Mouse (Mus musculus) MEL (cell line): ENCODE data around the gene Cage1. TPM values are rescaled to one million over a fixed set of nuclear protein-coding genes. Genes with fewer than 3 reads are reported as not detected.

Experiments
- DNase-seq: peaks from one replicate; pipeline ENCODE4 v3.0.0; 2011; ENCODE audit warnings: low read depth, low spot score
- H3K27ac ChIP-seq: 2 replicates; pipeline ENCODE4 v1.5.1; 2012; ENCODE audit warnings: low read depth, mild to moderate bottlenecking, control low read depth, low read length, moderate library complexity; ENCODE audit not compliant: control insufficient read depth
- H3K27me3 ChIP-seq, 2 experiments: fragments of 150-350 bp in 1 of 2; sonication (generic) in 1 of 2; 2 replicates each; pipeline ENCODE4 v1.6.1; 2012; ENCODE audit warnings: low read length in 2 of 2, mild to moderate bottlenecking in 2 of 2, improper control_type of control experiment in 1 of 2, moderate library complexity in 1 of 2; ENCODE audit not compliant: insufficient read depth in 2 of 2, control insufficient read depth in 1 of 2
- H3K36me3 ChIP-seq, 2 experiments: 2 replicates each; pipeline ENCODE4 v1.6.1; 2012 to 2014; ENCODE audit warnings: low read length in 2 of 2, improper control_type of control experiment in 1 of 2, inconsistent platforms in 1 of 2, mild to moderate bottlenecking in 1 of 2; ENCODE audit not compliant: insufficient read depth in 2 of 2, control insufficient read depth in 1 of 2
- H3K4me1 ChIP-seq, 2 experiments: fragments of 150-350 bp in 1 of 2; sonication (generic) in 1 of 2; 2 replicates each; pipeline ENCODE4 v1.6.1; 2012; ENCODE audit warnings: low read length in 2 of 2, improper control_type of control experiment in 1 of 2, mild to moderate bottlenecking in 1 of 2; ENCODE audit not compliant: insufficient read depth in 2 of 2, control insufficient read depth in 1 of 2
- H3K4me3 ChIP-seq, 2 experiments: fragments of 150-350 bp in 1 of 2; sonication (generic) in 1 of 2; 2 replicates each; pipeline ENCODE4 v1.5.1; 2012; ENCODE audit warnings: low read depth in 2 of 2, low read length in 2 of 2, mild to moderate bottlenecking in 2 of 2, moderate library complexity in 2 of 2, control low read depth in 1 of 2, improper control_type of control experiment in 1 of 2; ENCODE audit not compliant: control insufficient read depth in 1 of 2, insufficient read depth in 1 of 2
- H3K79me2 ChIP-seq: 2 replicates; pipeline ENCODE4 v1.6.1; 2012; ENCODE audit warnings: mild to moderate bottlenecking, low read length, moderate library complexity; ENCODE audit not compliant: control insufficient read depth, poor library complexity, insufficient read depth
- H3K9ac ChIP-seq: 2 replicates; pipeline ENCODE4 v1.6.1; 2012; ENCODE audit warnings: low read depth, mild to moderate bottlenecking, control low read depth, low read length, moderate library complexity; ENCODE audit not compliant: control insufficient read depth, poor library complexity, severe bottlenecking
- H3K9me3 ChIP-seq: fragments of 150-350 bp; sonication (generic); replicated peaks from 2 replicates; pipeline ENCODE4 v1.6.1; 2012; ENCODE audit warnings: mild to moderate bottlenecking, low read length, improper control_type of control experiment, moderate library complexity; ENCODE audit not compliant: insufficient read depth
- CHD2 ChIP-seq: IDR thresholded peaks from 2 replicates; pipeline ENCODE4 v1.6.1; 2011; ENCODE audit warnings: low read length, improper control_type of control experiment
- CTCF ChIP-seq, 3 experiments: IDR thresholded peaks in 2 of 3; conservative IDR thresholded peaks in 1 of 3; 2 replicates each; pipeline ENCODE4 v1.5.1; 2011 to 2012; ENCODE audit warnings: low read length in 3 of 3, low read depth in 2 of 3, mild to moderate bottlenecking in 2 of 3, improper control_type of control experiment in 1 of 3, inconsistent platforms in 1 of 3, mixed read lengths in 1 of 3, moderate library complexity in 1 of 3; ENCODE audit not compliant: control insufficient read depth in 1 of 3, insufficient read depth in 1 of 3, poor library complexity in 1 of 3, severe bottlenecking in 1 of 3
- E2F4 ChIP-seq: IDR thresholded peaks from 2 replicates; pipeline ENCODE4 v1.6.1; 2011; ENCODE audit warnings: low read depth, low read length, improper control_type of control experiment, borderline replicate concordance
- ETS1 ChIP-seq: IDR thresholded peaks from 2 replicates; pipeline ENCODE4 v1.6.1; 2012; ENCODE audit warnings: low read depth, mild to moderate bottlenecking, inconsistent platforms, low read length, improper control_type of control experiment, moderate library complexity
- JUND ChIP-seq: IDR thresholded peaks from 2 replicates; pipeline ENCODE4 v1.6.1; 2011; ENCODE audit warnings: low read depth, mild to moderate bottlenecking, improper control_type of control experiment, low read length
- KAT2A ChIP-seq: conservative IDR thresholded peaks from 2 replicates; pipeline ENCODE4 v1.6.1; 2012; ENCODE audit warnings: low read depth, low read length, improper control_type of control experiment, inconsistent platforms
- MAFK ChIP-seq: IDR thresholded peaks from 2 replicates; pipeline ENCODE4 v1.6.1; 2011; ENCODE audit warnings: low read depth, mild to moderate bottlenecking, low read length, improper control_type of control experiment, borderline replicate concordance
- MYB ChIP-seq: IDR thresholded peaks from 2 replicates; pipeline ENCODE4 v1.6.1; 2011; ENCODE audit warnings: mild to moderate bottlenecking, low read depth, low read length, improper control_type of control experiment
- MYC ChIP-seq: IDR thresholded peaks from 2 replicates; pipeline ENCODE4 v1.6.1; 2011; ENCODE audit warnings: low read depth, mild to moderate bottlenecking, low read length, improper control_type of control experiment, moderate library complexity
- NELFE ChIP-seq: IDR thresholded peaks from 2 replicates; pipeline ENCODE4 v1.6.1; 2011; ENCODE audit warnings: low read depth, low read length, improper control_type of control experiment
- POLR2AphosphoS2 ChIP-seq: IDR thresholded peaks from 2 replicates; pipeline ENCODE4 v1.6.1; 2011; ENCODE audit warnings: low read length, improper control_type of control experiment
- RAD21 ChIP-seq: IDR thresholded peaks from 2 replicates; pipeline ENCODE4 v1.6.1; 2011; ENCODE audit warnings: mild to moderate bottlenecking, low read depth, low read length, improper control_type of control experiment
- RCOR1 ChIP-seq: IDR thresholded peaks from 2 replicates; pipeline ENCODE4 v1.6.1; 2012; ENCODE audit warnings: low read depth, mild to moderate bottlenecking, inconsistent platforms, low read length, improper control_type of control experiment
- SMC3 ChIP-seq: IDR thresholded peaks from 2 replicates; pipeline ENCODE4 v1.6.1; 2011; ENCODE audit warnings: low read depth, low read length, improper control_type of control experiment
- TAL1 ChIP-seq: IDR thresholded peaks from 2 replicates; pipeline ENCODE4 v1.6.1; 2012; ENCODE audit warnings: mild to moderate bottlenecking, inconsistent platforms, low read length, moderate library complexity, mixed read lengths
- UBTF ChIP-seq: IDR thresholded peaks from 2 replicates; pipeline ENCODE4 v1.6.1; 2012; ENCODE audit warnings: low read depth, mild to moderate bottlenecking, inconsistent platforms, low read length, improper control_type of control experiment, moderate library complexity, borderline replicate concordance; ENCODE audit not compliant: insufficient read depth
- USF1 ChIP-seq: IDR thresholded peaks from 2 replicates; pipeline ENCODE4 v1.6.1; 2014; ENCODE audit warnings: low read depth, mild to moderate bottlenecking, inconsistent platforms, low read length, improper control_type of control experiment, moderate library complexity
- USF2 ChIP-seq, 2 experiments: IDR thresholded peaks; 2 replicates each; pipeline ENCODE4 v1.6.1; 2011 to 2012; ENCODE audit warnings: improper control_type of control experiment in 2 of 2, low read length in 2 of 2, borderline replicate concordance in 1 of 2, inconsistent platforms in 1 of 2, low read depth in 1 of 2, mild to moderate bottlenecking in 1 of 2; ENCODE audit not compliant: insufficient read depth in 1 of 2
- ZC3H11A ChIP-seq: IDR thresholded peaks from 2 replicates; pipeline ENCODE4 v1.6.1; 2012; ENCODE audit warnings: low read depth, mild to moderate bottlenecking, inconsistent platforms, low read length, improper control_type of control experiment
- ZKSCAN1 ChIP-seq: IDR thresholded peaks from 2 replicates; pipeline ENCODE4 v1.6.1; 2012; ENCODE audit warnings: low read depth, mild to moderate bottlenecking, inconsistent platforms, low read length, improper control_type of control experiment, moderate library complexity
- polyA plus RNA-seq, 2 experiments: library from polyadenylated mRNA; stranded (reverse) in 1 of 2; unstranded in 1 of 2; fragments of >175 nt in 1 of 2; fragments of >200 nt in 1 of 2; gene quantifications; 2 replicates each; pipeline versions ENCODE4 v1.2.1 to v1.2.4; 2012; ENCODE audit warnings: low replicate concordance in 2 of 2, low read depth in 1 of 2; ENCODE audit not compliant: insufficient read length in 2 of 2, insufficient read depth in 1 of 2, missing spikeins in 1 of 2
- total RNA-seq: library from RNA; depleted of rRNA; stranded (reverse); fragments of 300-350 nt; gene quantifications from 2 replicates; pipeline ENCODE4 v1.2.3, GENCODE M21; 2012

The Cage1 gene
- total and polyA plus RNA-seq, 3 experiments, result 0.78 to 1.0 TPM; not detected in 1

- TF ChIP-seq KAT2A, result 0 out of 2 replicates have a peak, but pooled peaks have one; percentile 5
- TF ChIP-seq UBTF, result no peak
- TF ChIP-seq ZKSCAN1, result no peak
These were observed 27.0 kb downstream of the Cage1 start (continued) for GRCm38 (mm10) chr13:38009721-38010408.

GRCm38 (mm10) chr13:38007972-38008371, 28.9 kb downstream of the Cage1 start:
- H3K27me3 ChIP-seq, result no peaks in the 10 kb centered on the region
- H3K79me2 ChIP-seq, result no peaks in the 10 kb centered on the region
- no peak for DNase-seq
- H3K36me3 ChIP-seq, result peaks cover 0 to 15% of the 10 kb centered on the region in 2 experiments; a peak in 2 of 4 replicates
- H3K27ac ChIP-seq, result no peak overlapping the region
- no peak overlapping the region for H3K4me3 ChIP-seq
- no peaks in the 10 kb centered on the region for H3K9me3 ChIP-seq
- peaks cover 9 to 14% of the 10 kb centered on the region in 2 experiments for H3K4me1 ChIP-seq
- TF ChIP-seq POLR2AphosphoS2 (no peak), CHD2 (no peak), TAL1 (no peak), NELFE (no peak), UBTF (no peak), ZC3H11A (no peak), MYB (no peak), ZKSCAN1 (no peak), ETS1 (no peak), JUND (no peak), MAFK (no peak), RCOR1 (no peak), USF1 (no peak), MYC (no peak)
- H3K9ac ChIP-seq, result no peak overlapping the region

GRCm38 (mm10) chr13:38002461-38002860, 34.4 kb downstream of the Cage1 start:
- H3K4me1 ChIP-seq, result no peaks in the 10 kb centered on the region
- no peaks in the 10 kb centered on the region for H3K79me2 ChIP-seq
- H3K27ac ChIP-seq, result no peak overlapping the region
- DNase-seq, result peak; percentile 47
- no peak overlapping the region for H3K4me3 ChIP-seq
- no peaks in the 10 kb centered on the region for H3K27me3 ChIP-seq
- H3K9me3 ChIP-seq, result no peaks in the 10 kb centered on the region
- H3K9ac ChIP-seq, result no peak overlapping the region
- peak; percentile 83 for TF ChIP-seq USF1
- peak; percentile 54 for TF ChIP-seq SMC3
- TF ChIP-seq ZC3H11A, result peak; percentile 60
- TF ChIP-seq USF2 (IDR thresholded peaks at IDR 0.05; ENCODE audit: borderline replicate concordance in 1 of 2, insufficient read depth in 1 of 2, low read depth in 1 of 2, low read length in 2 of 2), result peak in 1 of 2 experiments; percentile 29; a peak in 1 of 4 replicates
- TF ChIP-seq RCOR1, result no peak
- TF ChIP-seq RAD21, result peak; percentile 71
- TF ChIP-seq CTCF (IDR thresholded peaks at IDR 0.05 in 2 of 3, conservative IDR thresholded peaks at IDR 0.05 in 1 of 3; ENCODE audit: control insufficient read depth in 1 of 3, insufficient read depth in 1 of 3, low read depth in 2 of 3, low read length in 3 of 3, poor library complexity in 1 of 3, severe bottlenecking in 1 of 3), result peak; percentile 45 to 61 (median 47); a peak in 5 of 6 replicates
- no peak for TF ChIP-seq E2F4
- TF ChIP-seq UBTF, result no peak
- TF ChIP-seq, all 39 proteins: peak for 6
- no peaks in the 10 kb centered on the region for H3K36me3 ChIP-seq
